Mouse (Mus musculus) frontal cortex, adult 2 months (tissue): ENCODE measurements at regions not wholly inside any gene's neighbourhood (a gene's known extent, or its start where the extent isn't known, plus 50 kb on each side); places are given as distances from the start of the nearest gene placed in this dataset.

Source experiments
- DNase-seq, 2 experiments: peaks; one replicate each; pipeline ENCODE4 v3.0.0; 2022; ENCODE audit warnings: low spot score in 1 of 2; ENCODE audit errors: extremely low spot score in 1 of 2

- DNase-seq, result no peak
Observed at GRCm38 (mm10) chr3:113811790-113812189, 181.8 kb upstream of the Rnpc3 start.

GRCm38 (mm10) chr3:113859421-113859820 lies 170.9 kb upstream of the Col11a1 start:
- DNase-seq, result no peak

DNA sequence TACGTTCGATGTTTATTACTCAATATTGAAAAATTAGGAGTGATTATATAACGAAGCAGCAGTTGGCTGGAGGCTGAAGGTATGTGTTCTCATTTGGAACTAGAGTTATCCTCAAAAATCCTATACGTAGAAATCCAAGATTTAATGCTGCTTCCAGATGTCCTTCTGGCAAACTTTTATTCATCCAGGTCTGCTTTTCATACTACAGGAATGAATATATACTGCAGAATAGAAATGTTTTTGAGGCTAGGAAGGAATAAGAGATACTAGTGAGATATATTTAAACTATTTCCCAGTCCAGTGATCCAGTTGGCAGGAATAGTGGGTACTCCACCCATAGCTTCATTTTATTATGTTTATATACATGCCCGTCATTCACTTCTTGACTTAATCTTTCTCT lies 170.3 kb upstream of the Col11a1 start:
- no peak for DNase-seq

- peak in 1 of 2 experiments; percentile 9 for DNase-seq
Observed at GRCm38 (mm10) chr3:113860426-113860825, 169.9 kb upstream of the Col11a1 start.

DNA sequence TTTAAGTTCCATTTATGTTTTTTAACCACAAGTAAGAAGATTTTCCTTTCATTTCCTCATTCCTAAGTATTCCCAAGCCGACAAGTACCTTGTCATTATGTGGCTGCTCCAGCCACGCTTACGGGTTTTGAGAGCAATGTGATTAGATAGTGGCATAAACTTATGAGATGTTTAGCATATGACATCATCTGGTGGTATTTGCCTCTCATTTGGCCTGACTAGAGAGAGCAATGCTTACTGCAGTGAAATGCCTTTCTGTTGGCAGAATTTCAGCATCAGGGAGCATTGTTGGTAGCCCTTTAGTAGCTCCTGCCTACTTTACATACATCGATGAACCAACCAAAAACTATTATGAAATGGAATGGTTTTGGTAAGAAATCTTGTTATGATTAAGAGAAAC lies 157.1 kb upstream of the Col11a1 start:
- DNase-seq, result no peak

DNA sequence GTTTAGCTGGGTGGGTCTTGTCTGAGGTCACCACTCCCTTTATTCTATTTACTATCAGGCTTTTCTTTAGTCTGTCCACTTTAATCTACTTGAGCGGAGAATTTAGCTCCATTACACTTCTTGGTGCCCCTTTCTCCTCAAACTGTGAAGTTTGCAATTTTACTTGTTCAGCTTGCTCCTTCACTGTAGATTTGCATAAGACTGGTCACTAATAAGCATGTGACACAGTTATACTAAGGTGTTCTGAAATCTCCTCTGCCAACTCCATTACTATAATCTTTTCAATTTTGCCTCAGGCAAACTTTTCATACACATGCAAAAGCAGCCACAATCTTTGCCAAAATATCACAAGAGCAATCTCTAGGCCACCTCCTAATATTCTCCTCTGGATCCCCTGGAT lies 125.2 kb upstream of the Col11a1 start:
- DNase-seq, result no peak

DNA sequence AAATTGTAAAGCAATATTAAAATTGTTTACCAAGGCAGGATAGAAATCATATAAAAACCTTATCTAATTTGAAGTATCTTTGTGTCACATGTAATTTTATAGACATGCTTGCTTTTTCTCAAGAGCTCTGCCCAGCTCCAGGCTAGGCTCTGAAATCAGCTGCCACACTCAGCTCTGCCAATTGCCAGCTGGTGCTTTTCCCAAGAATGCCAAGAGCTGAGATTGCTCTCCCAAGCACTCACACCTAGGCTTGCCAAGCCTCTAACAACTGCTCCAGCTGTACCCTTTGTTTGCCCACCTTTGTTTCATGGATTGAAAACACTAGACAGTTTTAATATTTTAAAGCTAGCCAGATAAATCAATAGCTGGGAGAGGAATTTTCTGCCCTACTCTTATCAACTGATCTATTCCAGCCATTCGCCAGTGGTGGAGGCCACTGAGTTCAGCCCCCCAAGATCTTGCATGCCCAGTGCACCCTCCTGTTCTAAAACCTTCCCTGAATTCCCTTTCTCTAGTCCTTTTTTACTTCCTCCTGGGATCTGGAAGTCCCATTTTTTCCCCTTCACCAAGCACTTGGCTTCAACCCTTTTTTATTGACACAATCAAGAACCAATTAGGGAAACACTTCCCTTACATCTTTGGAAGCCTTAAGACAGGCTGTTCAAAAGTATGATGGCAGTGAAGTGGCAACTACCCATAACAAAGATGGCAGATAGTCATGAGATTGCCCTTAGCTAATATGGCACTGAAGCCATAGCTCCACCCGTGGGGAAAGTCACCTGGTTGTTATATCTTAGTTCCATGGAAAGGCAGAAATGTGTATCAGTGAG lies 110.8 kb upstream of the Col11a1 start:
- DNase-seq, result peak in 1 of 2 experiments; percentile 4

GRCm38 (mm10) chr3:113931553-113931952 lies 98.8 kb upstream of the Col11a1 start:
- DNase-seq, result no peak

GRCm38 (mm10) chr3:113950501-113950900 lies 79.8 kb upstream of the Col11a1 start:
- no peak for DNase-seq

GRCm38 (mm10) chr3:113952468-113952867 lies 77.9 kb upstream of the Col11a1 start:
- DNase-seq, result peak in 1 of 2 experiments; percentile 1

DNA sequence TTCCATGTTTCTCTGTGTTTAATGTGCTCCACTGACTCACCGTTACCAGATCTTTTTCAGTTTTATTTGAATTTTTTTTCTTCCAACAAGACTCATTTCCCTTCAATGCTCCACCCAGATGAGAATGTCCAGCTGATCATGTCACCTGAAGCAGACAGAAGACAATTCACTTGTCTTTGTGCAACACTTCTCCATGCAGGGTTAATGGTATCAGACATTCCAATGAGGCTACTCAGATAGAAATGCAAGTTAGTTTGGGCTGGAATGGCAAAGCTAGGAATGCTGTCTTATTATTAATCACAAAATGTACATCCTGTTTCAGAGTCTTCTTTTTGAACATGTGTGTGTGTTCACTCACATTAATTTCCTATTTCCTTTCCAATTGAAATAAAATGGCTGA lies 77.2 kb upstream of the Col11a1 start:
- DNase-seq, result no peak

DNA sequence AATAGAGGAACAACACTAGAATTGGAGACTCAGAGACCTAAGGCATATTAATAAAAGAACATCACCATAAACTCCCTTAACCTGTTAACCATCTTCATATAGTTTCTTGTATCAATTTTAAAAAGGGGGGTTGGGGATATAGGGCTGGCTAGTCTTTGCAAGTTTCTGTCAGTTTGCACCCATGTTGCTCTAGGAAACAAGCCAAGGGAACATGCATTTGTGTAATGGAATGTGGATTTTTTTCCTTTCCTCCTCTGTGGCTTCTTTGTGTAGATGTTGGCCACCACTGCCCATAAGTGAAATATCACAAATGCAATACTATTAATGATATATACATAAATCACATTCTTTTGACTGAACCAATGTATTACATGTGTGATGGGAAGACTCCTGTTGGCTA lies 75.9 kb upstream of the Col11a1 start:
- DNase-seq, result no peak

DNA sequence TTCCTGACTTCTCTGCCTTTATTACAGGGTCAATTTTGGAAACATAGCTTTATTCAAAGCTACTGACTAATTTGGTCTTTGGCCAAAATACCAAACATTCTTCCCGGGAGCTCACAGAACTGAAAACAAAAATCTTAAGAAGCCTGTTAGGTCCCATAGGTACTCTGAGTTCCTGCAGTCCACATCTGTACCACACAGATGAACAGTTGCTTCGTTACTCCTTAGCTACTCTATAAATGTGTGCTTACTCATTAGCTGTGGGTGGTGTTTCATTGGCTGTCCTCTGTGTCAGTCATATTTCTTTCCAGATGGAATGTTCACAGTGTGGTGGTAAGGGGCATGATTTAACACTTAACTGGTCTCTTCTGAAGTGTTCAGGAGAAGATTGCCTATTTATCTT lies 70.3 kb upstream of the Col11a1 start:
- DNase-seq, result no peak
